Mouse (Mus musculus) midbrain, postnatal 0 days (tissue): Measurements from ENCODE around the gene Dhx40. TPM values are rescaled to one million over a fixed set of nuclear protein-coding genes. Genes with fewer than 3 reads are reported as not detected.
"Not testable (repeated sequence)": the region's sequence is repeated elsewhere in the genome, so short reads cannot be mapped to it uniquely, and the experiment has no call there.

Experiments used
- ATAC-seq: fragments of 200-750 bp; cut with Nextera tagmentation; 2 replicates; pipeline ENCODE4 v1.8.0; 2017; ENCODE audit warnings: moderate number of reproducible peaks, mild to moderate bottlenecking, moderate TSS enrichment, moderate library complexity; ENCODE audit not compliant: low FRiP score
- DNase-seq: peaks from one replicate; pipeline ENCODE4 v3.0.0-alpha.2; 2015; ENCODE audit warnings: low spot score
- H3K27ac ChIP-seq: fragments of 300-500 bp; sonication (generic); 2 replicates; pipeline ENCODE4 v1.5.1; 2014; ENCODE audit warnings: low read depth, mild to moderate bottlenecking, low read length, mixed read lengths
- H3K27me3 ChIP-seq: fragments of 300-500 bp; sonication (generic); 2 replicates; pipeline ENCODE4 v1.6.1; 2014; ENCODE audit warnings: low read length, control low read depth, mixed read lengths; ENCODE audit not compliant: insufficient read depth
- H3K36me3 ChIP-seq: fragments of 300-500 bp; sonication (generic); 2 replicates; pipeline ENCODE4 v1.6.1; 2014; ENCODE audit warnings: low read length, control low read depth, mixed read lengths; ENCODE audit not compliant: insufficient read depth
- H3K4me1 ChIP-seq: fragments of 300-500 bp; sonication (generic); 2 replicates; pipeline ENCODE4 v1.6.1; 2014; ENCODE audit warnings: mild to moderate bottlenecking, control low read depth, antibody characterized with exemption, low read length, mixed read lengths; ENCODE audit not compliant: insufficient read depth
- H3K4me2 ChIP-seq: fragments of 300-500 bp; sonication (generic); 2 replicates; pipeline ENCODE4 v1.6.1; 2014; ENCODE audit warnings: low read depth, mild to moderate bottlenecking, low read length, mixed read lengths; ENCODE audit not compliant: poor library complexity, severe bottlenecking
- H3K4me3 ChIP-seq: fragments of 300-500 bp; sonication (generic); 2 replicates; pipeline ENCODE4 v1.5.1; 2014; ENCODE audit warnings: low read depth, mild to moderate bottlenecking, low read length, moderate library complexity
- H3K9ac ChIP-seq: fragments of 300-500 bp; sonication (generic); replicated peaks from 2 replicates; pipeline ENCODE4 v1.6.1; 2014; ENCODE audit warnings: mild to moderate bottlenecking, low read length, moderate library complexity, mixed read lengths; ENCODE audit not compliant: poor library complexity, severe bottlenecking
- H3K9me3 ChIP-seq: fragments of 300-500 bp; sonication (generic); 2 replicates; pipeline ENCODE4 v1.6.1; 2016; ENCODE audit warnings: low read length, control low read depth
- CTCF ChIP-seq: IDR thresholded peaks from 2 replicates; pipeline ENCODE4 v1.5.1; 2016; ENCODE audit warnings: antibody characterized with exemption, mild to moderate bottlenecking
- WGBS: fragments of 180-500 bp; shearing (Covaris S2); extraction: QIAGEN DNeasy Blood & Tissue Kit; methylation state at CpG from one replicate; pipeline ENCODE4 v1.1.7; 2014; 5-methylcytosine and 5-hydroxymethylcytosine counted together
- polyA plus RNA-seq: library from polyadenylated mRNA; unstranded; fragments of >200 nt; fragmentation: Nextera tagmentation; extraction: Ambion mirVana; gene quantifications from 2 replicates; pipeline ENCODE4 v1.2.1, GENCODE M21; 2015
- total RNA-seq: library from RNA; depleted of rRNA; stranded (reverse); fragments of >200 nt; gene quantifications from 2 replicates; pipeline ENCODE4 v1.2.3, GENCODE M21; 2014

Dhx40 gene
- total and polyA plus RNA-seq, 2 experiments from 2014 or later: 11.1 to 14.9 TPM

DNA sequence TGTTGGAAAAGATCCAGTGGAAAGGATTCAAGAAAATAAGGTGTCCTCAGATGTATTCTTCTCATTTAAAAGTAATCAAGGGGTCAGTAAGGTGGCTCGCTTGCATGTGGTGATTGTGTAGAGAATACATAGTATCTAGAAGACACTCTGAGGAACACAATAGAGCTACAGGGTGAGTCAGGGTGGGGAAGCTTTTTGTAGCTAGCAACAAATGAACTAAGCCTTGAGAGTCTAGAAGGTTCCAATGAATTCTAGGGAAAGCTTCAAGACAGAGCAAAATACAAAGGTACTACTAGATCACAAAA is 3.7 kb upstream of the Dhx40 start:
- no peaks in the 10 kb centered on the region for H3K36me3 ChIP-seq
- no peaks in the 10 kb centered on the region for H3K27me3 ChIP-seq
- no peak overlapping the region for H3K4me3 ChIP-seq
- H3K9ac ChIP-seq: no peak overlapping the region
- no peak for TF ChIP-seq CTCF
- H3K27ac ChIP-seq: no peak overlapping the region
- 83% methylated on average over 1 of the region's 1 CpGs for WGBS
- H3K4me2 ChIP-seq: no peak overlapping the region
- no peak for ATAC-seq
- H3K4me1 ChIP-seq: no peaks in the 10 kb centered on the region
- no peak for DNase-seq
- no peaks in the 10 kb centered on the region for H3K9me3 ChIP-seq

- no peak for TF ChIP-seq CTCF
- Histone ChIP-seq H3K4me3 (no peak overlapping the region), H3K9ac (no peak overlapping the region), H3K36me3 (no peaks in the 10 kb centered on the region), H3K27ac (no peak overlapping the region), H3K4me2 (no peak overlapping the region), H3K27me3 (no peaks in the 10 kb centered on the region), H3K9me3 (no peaks in the 10 kb centered on the region), H3K4me1 (no peaks in the 10 kb centered on the region)
- WGBS: 92% methylated on average over 2 of the region's 2 CpGs
- ATAC-seq (no peak), DNase-seq (no peak)
These were observed 3.2 kb upstream of the Dhx40 start for GRCm38 (mm10) chr11:86810572-86811325.

- no peak for ATAC-seq
- 71% methylated on average over 4 of the region's 4 CpGs for WGBS
- no peak overlapping the region for H3K9ac ChIP-seq
These were observed 2.3 kb upstream of the Dhx40 start for GRCm38 (mm10) chr11:86809828-86810227.

GRCm38 (mm10) chr11:86807001-86807477 is 507 bp downstream of the Dhx40 start:
- 0% methylated on average over 25 of the region's 25 CpGs for WGBS
- no peak for TF ChIP-seq CTCF
- ATAC-seq: peak; percentile 91
- peak overlapping the region; percentile 99 for H3K4me3 ChIP-seq
- H3K9ac ChIP-seq: peak overlapping the region; percentile 60
- H3K27ac ChIP-seq: peak overlapping the region; percentile 60
- peaks cover 5% of the 10 kb centered on the region; the same call in 1 of the 2 replicates for H3K36me3 ChIP-seq
- H3K27me3 ChIP-seq: no peaks in the 10 kb centered on the region
- peak; percentile 82 for DNase-seq
- no peaks in the 10 kb centered on the region for H3K4me1 ChIP-seq
- H3K9me3 ChIP-seq: no peaks in the 10 kb centered on the region
- peak overlapping the region; percentile 78 for H3K4me2 ChIP-seq

More at GRCm38 (mm10) chr11:86809828-86810227, 2.3 kb upstream of the Dhx40 start:
- Histone ChIP-seq H3K4me1 (no peaks in the 10 kb centered on the region), H3K36me3 (no peaks in the 10 kb centered on the region; the same call in 1 of the 2 replicates), H3K27ac (no peak overlapping the region), H3K27me3 (no peaks in the 10 kb centered on the region), H3K9me3 (no peaks in the 10 kb centered on the region), H3K4me3 (no peak overlapping the region), H3K4me2 (no peak overlapping the region)
- no peak for TF ChIP-seq CTCF
- no peak for DNase-seq

DNA sequence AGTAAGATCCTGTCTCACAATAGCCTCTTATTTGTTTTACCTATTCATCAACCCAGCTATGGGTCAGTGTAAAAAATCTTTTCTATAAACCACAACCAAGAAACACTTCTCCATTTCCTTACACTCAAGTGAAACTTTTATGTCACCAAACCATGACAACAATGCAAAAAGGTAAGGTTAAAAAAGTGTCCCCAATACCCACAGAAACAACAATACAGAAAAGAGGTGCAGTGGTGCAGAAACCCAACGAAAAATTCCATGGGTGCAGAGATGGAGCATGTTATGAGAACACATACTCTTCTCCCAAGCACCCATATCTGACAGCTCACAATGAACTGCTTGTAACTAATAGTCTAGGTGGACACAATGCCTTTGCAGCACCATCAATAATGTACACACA is 13.4 kb downstream of the Dhx40 start:
- TF ChIP-seq CTCF: no peak
- H3K36me3 ChIP-seq: peaks cover 19% of the 10 kb centered on the region; the same call in 1 of the 2 replicates
- no peaks in the 10 kb centered on the region for H3K27me3 ChIP-seq
- no peak overlapping the region for H3K4me3 ChIP-seq
- DNase-seq (no peak), ATAC-seq (no peak)
- 95% methylated on average over 1 of the region's 1 CpGs for WGBS
- no peak overlapping the region for H3K4me2 ChIP-seq
- no peak overlapping the region for H3K9ac ChIP-seq
- H3K4me1 ChIP-seq: no peaks in the 10 kb centered on the region
- H3K9me3 ChIP-seq: no peaks in the 10 kb centered on the region
- H3K27ac ChIP-seq: no peak overlapping the region

GRCm38 (mm10) chr11:86787436-86787835 is 20.1 kb downstream of the Dhx40 start:
- H3K27me3 ChIP-seq, H3K4me1 ChIP-seq, H3K27ac ChIP-seq, H3K4me3 ChIP-seq, ATAC-seq, H3K4me2 ChIP-seq, H3K9ac ChIP-seq, H3K9me3 ChIP-seq, DNase-seq: not testable (repeated sequence)
- 93% methylated on average over 5 of the region's 5 CpGs for WGBS
- peaks cover 16% of the 10 kb centered on the region; the same call in 1 of the 2 replicates for H3K36me3 ChIP-seq
